Mouse (Mus musculus): ENCODE measurements around the gene Ccdc181. TPM values are rescaled to one million over a fixed set of nuclear protein-coding genes. Genes with fewer than 3 reads are reported as not detected.

Ccdc181 gene
- total and polyA plus RNA-seq, 2 experiments from 2014 or later = 20.1 to 28.1 TPM

DNA sequence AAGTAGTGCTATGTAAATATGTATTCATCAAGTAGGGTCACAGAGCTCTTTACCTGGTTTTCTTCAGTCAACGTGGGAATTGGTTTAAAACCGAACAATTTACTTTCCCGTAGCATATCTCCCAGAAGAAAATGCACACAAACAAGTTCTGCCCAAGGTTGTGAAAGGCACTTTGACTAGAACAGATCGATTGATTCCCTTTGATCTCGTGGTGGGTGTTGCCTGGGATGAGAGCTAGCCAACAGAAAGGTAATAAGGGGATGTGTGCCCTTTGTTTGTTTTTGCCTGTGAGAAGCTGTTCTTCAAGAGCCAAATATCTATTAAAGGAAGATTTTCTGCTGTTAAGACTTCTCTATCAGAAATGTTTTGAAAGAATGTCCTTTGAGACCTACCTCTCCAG is 22.8 kb upstream of the Ccdc181 start:
- no peak for ATAC-seq

DNA sequence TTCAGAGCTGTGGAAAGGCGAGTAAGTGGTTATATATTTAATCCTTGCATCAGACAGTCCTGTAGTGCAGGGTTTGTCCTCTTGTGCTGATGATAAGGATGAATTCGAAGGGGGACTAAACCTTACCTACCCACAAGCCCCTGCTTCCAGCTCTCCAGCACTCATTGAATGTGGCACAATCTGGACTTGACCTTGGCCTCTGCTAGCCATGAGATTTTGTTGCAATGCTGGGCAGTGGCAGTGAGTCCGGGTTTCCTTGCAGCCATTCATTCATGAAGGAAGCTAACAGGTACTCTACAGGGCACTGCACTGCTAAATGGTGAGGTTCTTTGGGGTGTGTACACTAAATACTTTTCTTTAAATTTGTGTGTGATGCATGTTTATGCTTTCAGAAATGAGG is 20.5 kb upstream of the Ccdc181 start:
- no peak overlapping the region for H3K4me2 ChIP-seq (ENCODE audit: low read depth)
- no peak for DNase-seq
- H3K27ac ChIP-seq (ENCODE audit: low read depth, low read length) = no peak overlapping the region
- no peak for TF ChIP-seq CTCF (IDR thresholded peaks at IDR 0.05; ENCODE audit: low read depth)
- H3K9ac ChIP-seq = no peak overlapping the region
- no peaks in the 10 kb centered on the region for H3K27me3 ChIP-seq (ENCODE audit: insufficient read depth, low read length)
- 0 out of 2 replicates have a peak, but pooled peaks cover 4% of the 10 kb centered on the region for H3K4me1 ChIP-seq (ENCODE audit: insufficient read depth)
- WGBS = 82% methylated on average over 3 of the region's 3 CpGs
- no peaks in the 10 kb centered on the region for H3K36me3 ChIP-seq (ENCODE audit: insufficient read depth)
- ATAC-seq = no peak
- no peaks in the 10 kb centered on the region for H3K9me3 ChIP-seq (ENCODE audit: low read length)
- H3K4me3 ChIP-seq (ENCODE audit: low read depth, low read length) = no peak overlapping the region

More for the DNA sequence above, 22.8 kb upstream of the Ccdc181 start:
- H3K9me3 ChIP-seq (ENCODE audit: low read length) = no peaks in the 10 kb centered on the region
- no peak overlapping the region for H3K4me3 ChIP-seq (ENCODE audit: low read depth, low read length)
- no peak overlapping the region for H3K27ac ChIP-seq (ENCODE audit: low read depth, low read length)
- H3K9ac ChIP-seq = no peak overlapping the region
- H3K27me3 ChIP-seq (ENCODE audit: insufficient read depth, low read length) = no peaks in the 10 kb centered on the region
- 0 out of 2 replicates have a peak, but pooled peaks cover 9% of the 10 kb centered on the region for H3K4me1 ChIP-seq (ENCODE audit: insufficient read depth)
- no peak for DNase-seq
- no peak overlapping the region for H3K4me2 ChIP-seq (ENCODE audit: low read depth)
- 72% methylated on average over 5 of the region's 5 CpGs for WGBS
- H3K36me3 ChIP-seq (ENCODE audit: insufficient read depth) = no peaks in the 10 kb centered on the region
- no peak for TF ChIP-seq CTCF (IDR thresholded peaks at IDR 0.05; ENCODE audit: low read depth)

DNA sequence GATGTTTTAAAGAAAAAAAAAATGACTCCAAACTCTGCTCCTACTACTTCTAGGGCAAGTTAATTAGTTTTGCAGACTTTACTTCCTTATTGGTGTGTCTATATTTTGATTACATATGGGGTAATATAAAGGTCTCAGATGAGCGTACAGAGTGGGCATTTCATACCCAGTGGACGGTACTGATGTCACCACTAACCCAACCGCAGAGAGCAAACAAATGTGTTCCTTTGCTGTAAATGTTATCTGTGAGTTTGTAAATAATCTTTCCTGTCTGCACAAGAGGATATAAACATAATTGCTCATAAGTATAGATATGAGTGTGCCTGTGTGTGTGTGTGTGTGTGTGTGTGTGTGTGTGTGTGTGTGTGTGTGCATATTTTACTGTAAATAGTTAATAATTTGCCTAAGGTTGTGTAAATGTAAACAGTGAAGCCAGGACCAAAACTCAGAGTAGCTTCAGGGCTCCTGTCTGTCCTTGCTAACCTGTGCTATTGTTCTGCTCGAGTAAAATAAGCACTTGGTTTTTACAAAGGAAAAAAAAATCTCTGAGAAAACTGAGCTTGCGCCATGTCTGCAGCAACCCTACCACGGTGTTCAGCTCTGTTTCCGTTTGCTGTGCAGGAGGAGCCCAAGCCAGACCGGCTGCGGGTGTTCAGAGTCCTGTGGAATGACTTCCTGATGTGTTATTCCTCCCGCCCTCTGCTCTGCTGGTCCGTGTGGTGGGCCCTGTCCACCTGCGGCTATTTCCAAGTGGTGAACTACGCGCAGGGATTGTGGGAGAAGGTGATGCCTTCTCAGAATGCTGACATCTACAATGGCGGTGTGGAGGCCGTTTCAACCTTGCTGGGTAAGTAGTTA is 15.0 kb upstream of the Ccdc181 start:
- TF ChIP-seq CTCF (IDR thresholded peaks at IDR 0.05; ENCODE audit: low read depth) = no peak
- ATAC-seq (no peak), DNase-seq (no peak)
- no peak overlapping the region for H3K4me3 ChIP-seq (ENCODE audit: low read depth, low read length)
- H3K36me3 ChIP-seq (ENCODE audit: insufficient read depth) = peaks cover 14% of the 10 kb centered on the region; the same call in 1 of the 2 replicates
- no peaks in the 10 kb centered on the region for H3K9me3 ChIP-seq (ENCODE audit: low read length)
- H3K4me2 ChIP-seq (ENCODE audit: low read depth) = no peak overlapping the region
- H3K27me3 ChIP-seq (ENCODE audit: insufficient read depth, low read length) = no peaks in the 10 kb centered on the region
- no peak overlapping the region for H3K27ac ChIP-seq (ENCODE audit: low read depth, low read length)
- H3K9ac ChIP-seq = no peak overlapping the region
- WGBS = 92% methylated on average over 16 of the region's 16 CpGs
- no peaks in the 10 kb centered on the region for H3K4me1 ChIP-seq (ENCODE audit: insufficient read depth)

DNA sequence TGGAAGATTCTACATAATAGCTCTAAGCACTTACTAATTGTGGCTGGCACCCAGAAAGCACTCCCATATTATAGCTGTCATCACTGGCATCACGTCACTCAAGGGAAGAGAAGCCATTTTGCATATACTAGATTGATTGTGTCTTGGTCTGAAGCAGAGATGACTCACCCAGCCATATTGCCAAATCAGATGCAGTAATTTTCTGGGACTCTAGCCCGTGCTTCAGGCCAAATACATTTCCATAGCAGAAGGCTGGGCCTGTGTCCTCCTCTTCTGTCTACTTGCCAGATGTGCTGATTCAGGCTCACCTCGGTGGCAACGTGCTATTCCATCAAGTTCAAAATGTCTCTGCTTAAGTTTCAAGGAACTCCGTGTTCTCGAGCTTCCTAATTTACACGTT is 13.8 kb upstream of the Ccdc181 start:
- H3K4me2 ChIP-seq (ENCODE audit: low read depth) = no peak overlapping the region
- no peaks in the 10 kb centered on the region for H3K27me3 ChIP-seq (ENCODE audit: insufficient read depth, low read length)
- no peaks in the 10 kb centered on the region for H3K4me1 ChIP-seq (ENCODE audit: insufficient read depth)
- no peak overlapping the region for H3K4me3 ChIP-seq (ENCODE audit: low read depth, low read length)
- no peak for TF ChIP-seq CTCF (IDR thresholded peaks at IDR 0.05; ENCODE audit: low read depth)
- WGBS = 66% methylated on average over 7 of the region's 7 CpGs
- no peak overlapping the region for H3K9ac ChIP-seq
- peak; percentile 44 for DNase-seq
- peaks cover 14% of the 10 kb centered on the region; the same call in 1 of the 2 replicates for H3K36me3 ChIP-seq (ENCODE audit: insufficient read depth)
- no peaks in the 10 kb centered on the region for H3K9me3 ChIP-seq (ENCODE audit: low read length)
- H3K27ac ChIP-seq (ENCODE audit: low read depth, low read length) = no peak overlapping the region
- ATAC-seq = peak; percentile 84

DNA sequence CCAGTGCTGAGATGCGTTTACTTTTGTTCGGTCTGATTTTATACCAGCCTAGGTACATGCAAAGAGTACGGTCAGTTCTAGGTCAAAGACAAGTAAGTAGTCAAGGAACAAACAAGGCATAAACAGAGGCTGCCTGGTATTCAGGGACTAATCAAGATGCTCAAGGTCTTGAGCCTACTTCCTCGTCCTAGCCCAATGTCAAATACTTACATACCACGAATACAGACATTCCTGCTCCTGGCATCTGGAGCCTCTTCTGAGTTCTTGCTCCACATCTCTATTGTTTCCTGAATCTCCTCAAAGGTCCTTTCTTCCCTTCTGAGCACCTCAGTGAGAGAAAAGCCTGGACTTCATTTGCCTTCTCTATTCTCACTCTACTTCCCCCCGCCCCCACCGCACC is 4.4 kb upstream of the Ccdc181 start:
- Histone ChIP-seq H3K36me3 (ENCODE audit: insufficient read depth) (no peaks in the 10 kb centered on the region), H3K4me3 (ENCODE audit: low read depth, low read length) (no peak overlapping the region), H3K4me2 (ENCODE audit: low read depth) (no peak overlapping the region), H3K27ac (ENCODE audit: low read depth, low read length) (no peak overlapping the region), H3K9ac (no peak overlapping the region), H3K9me3 (ENCODE audit: low read length) (no peaks in the 10 kb centered on the region), H3K4me1 (ENCODE audit: insufficient read depth) (no peaks in the 10 kb centered on the region), H3K27me3 (ENCODE audit: insufficient read depth, low read length) (no peaks in the 10 kb centered on the region)
- no peak for TF ChIP-seq CTCF (IDR thresholded peaks at IDR 0.05; ENCODE audit: low read depth)
- ATAC-seq (no peak), DNase-seq (no peak)
- 84% methylated on average over 7 of the region's 7 CpGs for WGBS

DNA sequence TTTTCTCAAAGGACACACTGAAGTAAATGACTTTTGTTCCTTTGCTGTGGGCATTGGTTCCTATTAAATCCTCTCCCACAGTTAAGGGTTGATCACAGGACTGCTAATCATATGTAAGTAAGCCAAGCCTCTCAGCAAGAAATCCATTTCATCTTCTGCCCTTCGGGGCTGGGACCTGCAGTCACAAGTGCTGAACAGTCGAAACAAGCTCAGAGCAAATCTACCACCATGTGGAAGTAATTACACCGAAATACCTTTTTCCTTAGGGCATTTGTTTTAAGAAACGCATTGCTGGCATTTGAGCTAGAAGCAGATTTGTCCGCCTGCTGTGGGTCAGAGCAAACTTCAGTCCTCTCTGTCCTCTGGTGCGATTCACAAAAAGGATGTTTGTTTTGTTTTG is 1.7 kb upstream of the Ccdc181 start:
- Histone ChIP-seq H3K27ac (ENCODE audit: low read depth, low read length) (no peak overlapping the region), H3K4me3 (ENCODE audit: low read depth, low read length) (no peak overlapping the region), H3K9ac (no peak overlapping the region), H3K27me3 (ENCODE audit: insufficient read depth, low read length) (no peaks in the 10 kb centered on the region), H3K4me1 (ENCODE audit: insufficient read depth) (no peaks in the 10 kb centered on the region), H3K4me2 (ENCODE audit: low read depth) (no peak overlapping the region), H3K36me3 (ENCODE audit: insufficient read depth) (no peaks in the 10 kb centered on the region), H3K9me3 (ENCODE audit: low read length) (no peaks in the 10 kb centered on the region)
- no peak for TF ChIP-seq CTCF (IDR thresholded peaks at IDR 0.05; ENCODE audit: low read depth)
- no peak for DNase-seq
- ATAC-seq = no peak
- WGBS = 82% methylated on average over 6 of the region's 6 CpGs

DNA sequence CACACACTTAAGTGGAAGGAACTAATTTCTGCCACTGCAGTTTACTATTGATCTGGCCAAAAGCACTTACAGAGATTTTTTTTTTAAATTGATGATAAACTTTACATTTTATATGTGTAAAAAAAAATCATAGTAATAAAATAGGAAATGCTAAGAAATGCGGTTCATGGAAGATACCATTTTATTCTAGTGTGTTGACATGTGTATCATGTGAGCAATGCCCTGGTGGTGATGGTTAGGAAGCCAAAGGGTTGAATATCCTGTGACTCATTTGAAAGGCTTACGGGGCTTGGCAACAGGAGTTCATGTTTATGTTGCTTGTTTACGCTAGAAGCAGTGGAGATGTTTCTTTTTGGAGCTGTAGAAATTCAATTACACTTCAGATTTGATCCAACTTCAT is 1.2 kb downstream of the Ccdc181 start:
- 86% methylated on average over 3 of the region's 3 CpGs for WGBS
- no peaks in the 10 kb centered on the region for H3K4me1 ChIP-seq (ENCODE audit: insufficient read depth)

More for the DNA sequence above, 1.2 kb downstream of the Ccdc181 start:
- ATAC-seq (no peak), DNase-seq (no peak)
- no peak overlapping the region for H3K4me3 ChIP-seq (ENCODE audit: low read depth, low read length)
- H3K4me2 ChIP-seq (ENCODE audit: low read depth) = no peak overlapping the region
- H3K9ac ChIP-seq = no peak overlapping the region
- H3K36me3 ChIP-seq (ENCODE audit: insufficient read depth) = no peaks in the 10 kb centered on the region
- H3K27ac ChIP-seq (ENCODE audit: low read depth, low read length) = no peak overlapping the region
- no peak for TF ChIP-seq CTCF (IDR thresholded peaks at IDR 0.05; ENCODE audit: low read depth)
- H3K9me3 ChIP-seq (ENCODE audit: low read length) = no peaks in the 10 kb centered on the region
- no peaks in the 10 kb centered on the region for H3K27me3 ChIP-seq (ENCODE audit: insufficient read depth, low read length)

Data from forebrain, postnatal 0 days (tissue).